Mouse (Mus musculus) G1E-ER4 (cell line): ENCODE data around the gene Flii. TPM values are rescaled to one million over a fixed set of nuclear protein-coding genes. Genes with fewer than 3 reads are reported as not detected.

Experiments
- GATA1 ChIP-seq: IDR thresholded peaks from one replicate; pipeline ENCODE4 v1.8.0; 2012; ENCODE audit warnings: low read length, inconsistent platforms
- polyA plus RNA-seq: library from polyadenylated mRNA; stranded (reverse); fragments of >175 nt; gene quantifications from 2 replicates; pipeline ENCODE4 v1.2.3, GENCODE M21; 2012

Gene Flii
- polyA plus RNA-seq, 1 experiment, result 57.2 TPM

DNA sequence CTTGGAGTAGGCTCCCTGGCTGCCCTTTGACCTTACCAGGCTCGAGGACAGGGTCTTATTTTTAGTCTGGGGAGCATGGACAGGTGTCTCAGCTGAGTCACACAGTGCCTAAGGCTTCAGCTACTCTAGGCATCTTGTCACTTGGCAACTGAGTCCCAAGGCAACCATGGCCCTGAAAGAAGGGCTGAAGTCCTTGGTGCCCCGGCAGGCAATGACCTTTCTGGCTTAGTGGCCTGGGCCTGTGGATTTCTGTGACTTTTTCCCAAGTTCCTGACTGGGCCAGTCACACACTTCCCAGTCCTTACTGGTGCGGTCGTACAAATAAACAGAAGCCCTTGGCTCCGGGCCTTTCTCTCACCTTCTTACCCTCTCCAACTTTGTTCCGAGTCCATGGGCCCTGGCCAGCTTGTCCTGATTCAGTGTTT, 2.2 kb upstream of the Flii start:
- TF ChIP-seq GATA1, result no peak

DNA sequence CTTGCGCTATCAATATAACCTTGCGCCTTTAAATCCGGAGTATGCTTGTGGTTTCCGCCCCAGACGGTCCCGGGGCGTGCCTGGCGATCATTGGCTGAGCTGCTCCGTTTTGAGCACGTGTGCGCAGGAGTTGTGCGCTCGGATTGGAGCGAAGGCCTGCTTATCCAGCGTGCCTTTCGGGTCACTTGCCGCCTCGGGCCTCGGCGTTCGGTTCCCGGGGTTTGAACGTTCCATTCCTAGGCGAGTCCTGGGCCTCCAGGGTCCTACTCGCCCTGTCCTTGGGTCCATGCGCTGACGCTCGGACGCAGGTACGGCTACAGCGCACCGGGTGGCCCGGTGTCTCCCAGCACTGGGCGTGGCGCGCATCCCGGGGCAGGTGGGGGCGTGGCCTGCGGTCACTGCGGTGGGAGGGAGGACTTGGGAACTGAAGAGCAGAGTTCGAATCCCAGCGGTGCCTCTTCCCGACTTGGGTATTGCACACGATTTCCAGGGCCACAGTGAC, 1.2 kb upstream of the Flii start, which contains the start of gene Mief2:
TSS of gene Mief2 (plus strand) at position 139 of the 502 bp plus-strand sequence.
- no peak for TF ChIP-seq GATA1

DNA sequence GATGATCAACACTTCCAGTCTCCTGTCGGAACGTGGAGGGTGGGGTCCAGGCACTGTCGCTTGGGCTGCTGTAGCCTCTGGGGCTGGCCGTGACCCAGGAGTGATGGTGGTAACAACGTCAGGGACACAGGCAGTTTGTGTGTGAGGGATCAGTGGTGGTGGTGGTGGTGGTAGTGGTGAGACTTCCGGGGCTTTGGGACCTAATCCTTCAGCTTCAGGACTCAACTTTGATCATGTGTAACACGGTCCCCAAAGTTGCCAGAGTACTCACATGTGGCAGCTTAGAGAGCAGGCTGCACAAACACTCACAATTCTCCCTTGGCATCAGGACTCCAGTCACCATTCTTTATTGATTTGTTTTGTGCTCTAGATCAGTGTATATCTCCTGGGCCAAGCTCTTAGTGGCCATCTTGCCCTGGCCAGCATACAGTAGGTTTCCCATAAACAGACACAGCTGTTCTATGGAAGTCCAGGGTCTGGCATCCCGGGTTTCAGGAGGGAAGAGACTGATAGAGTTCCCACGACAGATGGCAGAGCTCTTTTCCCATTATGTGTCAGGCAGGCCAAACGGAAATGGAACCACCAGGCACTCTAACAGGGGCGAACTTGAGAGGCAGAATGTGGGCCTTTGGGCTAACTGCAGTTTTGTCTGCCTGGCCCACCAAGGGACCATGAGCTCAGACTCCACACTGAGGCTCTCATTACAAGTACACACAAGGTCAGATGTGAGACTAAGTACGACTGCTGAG, 503 bp upstream of the Flii start:
- no peak for TF ChIP-seq GATA1

DNA sequence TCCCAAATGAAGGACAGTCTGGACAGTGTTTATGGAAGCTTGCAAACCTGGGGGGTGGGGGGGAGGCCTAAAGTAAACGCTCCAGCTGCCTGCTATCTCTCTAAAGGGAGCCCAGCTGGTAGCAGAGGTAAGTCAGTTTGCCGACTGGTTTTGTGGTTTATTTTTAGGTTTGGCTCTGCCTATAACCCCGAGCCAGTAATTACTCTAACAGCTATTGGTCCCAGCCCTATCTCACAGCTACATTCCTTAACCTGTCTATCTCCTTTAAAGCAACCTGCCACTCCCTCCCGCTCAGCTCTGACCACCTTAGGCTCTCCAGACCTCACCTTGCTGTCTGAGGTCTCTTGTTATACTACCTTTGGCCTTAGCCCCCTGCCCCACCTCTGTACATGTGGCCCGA, 7.8 kb downstream of the Flii start:
- no peak for TF ChIP-seq GATA1

DNA sequence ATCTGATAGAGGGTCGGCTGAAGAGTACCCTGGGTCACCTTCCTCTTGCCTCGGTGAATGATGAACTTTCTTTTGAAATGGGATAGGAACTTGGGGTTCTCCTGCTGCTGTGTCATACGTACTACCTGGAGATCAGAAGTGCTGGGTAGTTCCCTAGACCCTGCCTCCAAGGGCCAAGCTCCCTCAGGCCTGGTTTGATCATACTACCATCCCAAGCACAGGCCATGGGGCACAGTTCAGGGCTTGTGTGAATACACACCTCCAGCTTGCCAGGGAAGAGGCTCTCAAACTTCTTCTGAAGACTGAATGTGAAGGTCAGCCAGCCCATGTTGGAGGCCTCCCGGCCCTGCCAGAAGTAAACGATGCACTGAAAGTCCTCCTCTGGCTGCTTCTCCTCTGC, 11.2 kb downstream of the Flii start:
- no peak for TF ChIP-seq GATA1

DNA sequence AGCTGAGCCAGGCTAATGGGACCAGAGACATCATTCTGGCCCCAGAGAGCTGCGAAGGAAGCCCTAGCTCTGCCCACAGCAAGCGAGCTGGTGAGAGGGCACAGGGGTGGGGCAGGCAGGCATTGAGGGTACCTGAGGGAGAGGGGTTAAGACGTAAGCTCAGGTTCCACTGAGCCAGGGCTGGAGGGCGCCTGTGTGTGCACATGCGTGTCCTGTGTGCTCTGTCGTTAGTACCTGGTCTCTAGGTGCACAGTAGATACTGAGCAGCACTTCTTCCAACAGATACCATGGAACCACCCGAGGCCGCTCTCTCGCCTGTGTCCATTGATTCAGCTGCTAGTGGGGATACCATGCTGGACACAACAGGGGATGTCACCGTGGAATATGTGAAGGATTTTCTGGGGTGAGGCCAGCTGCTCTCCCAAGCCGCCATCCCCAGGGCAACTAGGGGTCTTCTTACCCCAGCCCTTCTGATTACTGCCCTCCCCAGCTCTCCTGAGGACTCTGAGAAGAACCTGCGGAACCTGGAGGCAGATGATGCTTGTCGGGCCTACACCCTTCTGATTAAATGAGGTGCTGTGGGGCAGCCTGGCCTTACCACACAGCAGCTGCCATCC, 14.3 kb downstream of the Flii start:
- no peak for TF ChIP-seq GATA1

DNA sequence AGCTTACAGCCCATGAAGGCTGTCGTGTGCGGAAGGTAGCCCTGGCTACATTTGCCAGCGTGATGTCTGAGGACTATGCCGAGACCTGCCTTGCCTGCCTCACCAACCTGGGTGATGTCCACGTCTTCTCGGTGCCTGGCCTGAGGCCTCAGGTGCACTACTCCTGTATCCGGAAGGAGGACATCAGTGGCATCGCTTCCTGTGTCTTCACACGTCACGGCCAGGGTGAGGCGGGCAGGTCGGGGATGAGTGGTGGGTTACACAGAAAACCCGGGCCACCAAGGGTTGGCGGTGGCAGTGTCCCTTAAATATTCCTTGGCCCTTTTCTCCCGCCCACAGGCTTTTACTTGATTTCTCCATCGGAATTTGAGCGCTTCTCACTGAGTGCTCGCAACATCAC, 15.0 kb downstream of the Flii start:
- TF ChIP-seq GATA1, result no peak

DNA sequence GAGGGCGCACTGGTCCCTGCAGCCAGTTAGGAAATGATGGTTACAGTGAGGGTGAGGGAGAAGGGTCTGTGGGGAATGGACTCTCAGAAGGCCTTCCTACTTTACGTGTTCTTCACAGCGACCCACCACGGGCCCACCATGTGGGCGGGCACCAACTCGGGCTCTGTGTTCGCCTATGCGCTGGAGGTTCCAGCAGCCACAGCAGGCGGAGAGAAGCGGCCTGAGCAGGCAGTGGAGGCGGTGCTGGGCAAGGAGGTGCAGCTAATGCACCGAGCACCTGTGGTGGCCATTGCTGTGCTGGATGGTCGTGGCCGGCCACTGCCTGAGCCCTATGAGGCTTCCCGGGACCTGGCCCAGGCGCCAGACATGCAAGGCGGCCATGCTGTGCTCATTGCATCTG, 15.8 kb downstream of the Flii start:
- no peak for TF ChIP-seq GATA1

DNA sequence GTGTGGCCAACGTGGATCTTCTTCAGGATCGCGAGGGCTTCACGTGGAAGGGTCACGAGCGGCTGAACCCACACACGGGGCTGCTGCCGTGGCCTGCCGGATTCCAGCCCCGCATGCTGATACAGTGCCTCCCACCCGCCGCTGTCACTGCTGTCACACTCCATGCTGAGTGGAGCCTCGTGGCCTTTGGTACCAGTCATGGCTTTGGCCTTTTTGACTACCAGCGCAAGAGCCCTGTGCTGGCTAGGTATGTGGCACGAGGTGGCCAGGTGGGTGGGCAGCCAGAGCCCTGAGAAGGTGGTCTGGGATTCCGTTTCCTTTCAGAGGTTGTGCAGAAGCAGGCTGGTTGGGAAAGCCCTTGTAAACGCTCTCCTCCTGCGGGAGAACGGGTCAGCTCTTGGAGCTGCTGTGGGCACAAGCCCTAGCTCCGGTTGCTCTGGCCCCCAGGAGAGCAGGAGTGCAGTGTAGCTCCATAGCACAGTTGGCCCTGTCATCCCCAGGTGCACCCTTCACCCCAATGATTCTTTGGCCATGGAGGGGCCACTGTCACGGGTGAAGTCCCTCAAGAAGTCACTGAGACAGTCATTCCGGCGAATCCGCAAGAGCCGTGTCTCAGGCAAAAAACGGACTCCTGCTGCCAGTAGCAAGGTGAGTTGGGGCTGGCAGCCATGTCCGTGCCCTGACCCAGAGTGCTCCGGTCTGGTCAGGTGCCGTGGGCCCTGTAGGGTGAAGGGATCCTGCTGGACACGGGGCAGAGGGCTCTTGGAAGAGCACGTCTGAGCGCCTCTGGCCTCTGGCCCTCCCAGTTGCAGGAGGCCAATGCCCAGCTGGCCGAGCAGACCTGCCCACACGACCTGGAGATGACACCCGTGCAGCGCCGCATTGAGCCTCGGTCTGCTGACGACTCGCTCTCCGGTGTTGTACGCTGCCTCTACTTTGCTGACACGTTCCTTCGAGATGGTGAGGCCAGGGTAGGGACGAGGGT, 17.3 kb downstream of the Flii start:
- no peak for TF ChIP-seq GATA1

DNA sequence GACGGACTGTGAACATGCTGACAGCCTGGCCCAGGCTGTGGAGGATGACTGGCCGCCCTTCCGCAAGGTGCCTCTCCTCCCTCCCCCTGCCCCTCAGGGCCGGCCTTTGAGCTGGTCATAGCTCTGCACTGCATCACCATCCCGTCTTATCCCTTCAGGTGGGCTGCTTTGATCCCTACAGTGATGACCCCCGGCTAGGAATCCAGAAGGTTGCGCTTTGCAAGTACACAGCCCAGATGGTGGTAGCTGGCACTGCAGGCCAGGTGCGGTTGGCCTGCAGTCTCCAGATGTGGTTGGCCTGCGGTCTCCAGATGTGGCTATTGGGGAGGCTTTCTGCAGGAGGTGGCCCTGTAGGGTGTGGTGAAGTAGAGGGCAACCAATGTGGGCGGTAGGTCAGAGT, 18.4 kb downstream of the Flii start:
- TF ChIP-seq GATA1, result no peak

DNA sequence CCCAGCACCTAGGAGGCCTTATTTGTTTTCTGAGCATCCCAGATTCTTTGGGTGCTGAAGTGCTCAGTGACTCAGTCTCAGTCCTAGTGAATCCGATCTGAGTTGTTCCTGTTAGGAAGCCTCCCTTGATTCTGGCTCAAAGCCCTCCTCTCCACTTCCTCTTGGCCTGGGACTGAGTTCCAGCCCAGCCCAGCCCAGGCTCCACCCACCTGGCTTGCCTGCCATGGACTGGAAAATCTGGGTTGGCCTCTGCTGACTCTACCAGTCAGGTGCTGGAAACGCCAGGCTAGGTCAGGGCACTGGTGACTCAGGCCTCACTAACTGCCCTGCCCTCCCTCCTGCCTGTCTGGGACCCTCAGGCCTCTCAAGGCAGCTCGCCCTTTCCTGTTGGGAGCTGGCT, 19.4 kb downstream of the Flii start:
- no peak for TF ChIP-seq GATA1

DNA sequence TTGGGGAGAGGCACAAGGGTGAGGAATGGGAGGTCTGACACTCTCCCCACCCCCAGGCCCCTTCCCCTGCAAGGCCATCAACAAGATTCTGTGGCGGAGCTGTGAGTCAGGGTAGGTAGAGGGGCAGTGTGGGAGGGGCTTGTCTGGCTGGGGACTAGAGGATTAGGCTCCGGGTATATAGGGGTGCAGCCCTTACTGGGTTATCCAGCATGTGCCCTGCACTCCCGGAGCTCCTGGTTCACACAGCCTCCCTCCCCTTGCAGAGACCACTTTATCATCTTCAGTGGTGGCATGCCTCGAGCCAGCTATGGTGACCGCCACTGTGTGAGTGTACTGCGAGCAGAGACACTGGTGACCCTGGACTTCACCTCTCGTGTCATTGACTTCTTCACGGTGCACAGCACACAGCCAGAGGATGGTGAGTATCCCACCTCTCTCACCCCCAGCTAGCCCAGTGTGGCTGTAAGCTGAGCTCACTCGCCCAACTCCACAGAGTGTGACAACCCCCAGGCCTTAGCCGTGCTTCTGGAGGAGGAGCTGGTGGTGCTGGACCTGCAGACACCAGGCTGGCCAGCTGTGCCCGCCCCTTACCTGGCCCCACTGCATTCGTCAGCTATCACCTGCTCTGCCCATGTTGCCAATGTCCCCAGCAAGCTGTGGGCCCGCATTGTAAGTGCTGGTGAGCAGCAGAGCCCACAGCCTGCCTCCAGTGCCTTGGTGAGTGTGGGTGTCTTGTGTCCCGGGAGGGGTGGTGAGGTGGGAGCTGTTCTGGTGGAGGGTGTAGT, 20.2 kb downstream of the Flii start:
- no peak for TF ChIP-seq GATA1

DNA sequence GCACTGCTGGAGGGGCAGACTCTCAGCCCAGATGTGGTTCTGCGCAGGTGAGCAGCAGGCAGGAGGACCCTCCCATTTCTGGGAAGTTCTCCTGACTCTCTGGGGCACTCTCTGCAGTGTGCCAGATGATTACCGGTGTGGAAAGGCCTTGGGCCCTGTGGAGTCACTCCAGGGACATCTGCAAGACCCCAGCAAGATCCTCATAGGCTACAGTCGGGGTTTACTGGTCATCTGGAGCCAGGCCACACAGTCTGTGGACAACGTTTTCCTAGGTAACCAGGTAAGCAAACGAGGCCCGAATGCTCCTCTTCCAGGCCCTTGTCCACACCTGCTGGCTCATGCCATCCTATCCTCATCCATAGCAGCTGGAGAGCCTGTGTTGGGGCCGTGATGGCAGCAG, 21.0 kb downstream of the Flii start:
- TF ChIP-seq GATA1, result no peak

DNA sequence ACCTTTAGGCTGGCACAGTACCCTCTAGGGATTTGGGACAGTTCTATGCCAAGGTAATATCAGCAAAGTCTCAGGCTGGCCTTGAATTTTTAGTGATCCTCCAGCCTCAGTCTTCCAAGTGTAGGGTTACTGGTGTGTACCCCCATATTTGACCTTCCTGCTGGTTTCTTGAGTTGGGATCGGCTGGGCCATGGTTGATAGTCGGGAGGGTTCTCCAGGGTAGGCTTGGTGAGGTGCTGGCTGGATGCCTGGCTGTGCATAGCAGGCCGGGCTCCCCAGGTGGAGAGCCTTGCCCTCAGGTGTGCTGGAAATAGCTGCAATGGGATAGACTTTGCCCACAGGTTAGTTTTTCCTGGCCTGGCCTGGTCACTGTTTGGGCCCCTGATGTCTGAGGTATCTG, 21.8 kb downstream of the Flii start:
- no peak for TF ChIP-seq GATA1
